16 mouse cellular contexts compared by ENCODE assay signal in the genomic region with DNA sequence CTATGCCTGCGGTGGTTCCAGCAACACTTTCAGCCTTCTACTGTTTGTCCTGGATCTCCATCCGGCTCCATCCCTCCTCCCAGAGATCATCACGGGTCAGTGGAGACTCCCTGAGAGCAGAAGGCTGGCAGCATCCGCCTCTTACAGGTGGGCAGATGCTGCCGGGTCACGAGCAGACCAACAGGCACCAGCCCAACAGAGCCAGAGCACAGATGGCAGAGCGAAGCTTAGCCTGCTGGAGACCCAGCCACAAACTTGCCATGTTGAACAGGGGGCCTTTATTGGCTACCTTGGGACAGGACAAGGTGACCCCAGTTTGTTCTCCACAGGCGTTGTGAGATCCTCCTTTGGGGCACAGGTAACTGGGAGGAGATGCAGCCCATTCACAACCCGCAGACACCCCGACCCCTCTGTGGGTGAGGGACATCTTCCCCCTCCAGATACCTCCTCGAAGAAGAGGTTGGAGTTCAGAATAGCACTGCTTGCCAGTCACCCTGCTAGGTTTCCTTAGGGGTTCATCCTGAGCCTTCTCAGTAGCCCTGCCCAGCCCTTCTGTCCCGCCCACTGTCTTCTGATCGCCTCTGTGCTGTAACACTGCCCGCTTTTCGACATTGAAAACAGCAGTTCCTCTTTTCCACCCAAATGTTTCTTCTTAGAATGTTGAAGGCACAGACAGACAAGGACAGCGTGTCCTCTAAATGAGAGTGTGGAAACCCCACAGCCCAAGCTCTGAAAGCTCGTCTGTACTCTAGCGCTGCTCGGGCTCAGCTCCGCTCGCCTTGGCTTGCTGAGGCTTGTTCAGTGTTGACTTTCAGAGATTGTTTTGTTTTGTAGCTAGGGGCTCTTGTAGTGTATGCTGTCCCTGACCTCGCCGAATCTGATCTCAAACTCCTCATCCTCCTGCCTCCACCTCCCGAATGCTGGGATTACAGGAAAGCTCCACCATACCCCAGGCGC. TPM values are rescaled to one million over a fixed set of nuclear protein-coding genes. Genes with fewer than 3 reads are reported as not detected.
DNase-seq lines count a peak whose midpoint lies in the region; ATAC-seq and TF ChIP-seq lines count a peak whose summit lies in the region.
"Had no signal": no experiment of that assay in that cellular context is flagged by ENCODE, and none has a peak within 500 bp of the region (broad histone marks: within the 10 kb centered on the region; RNA-seq: fewer than 3 reads in every experiment).

No protein-coding gene starts in this region.

- no peak overlapping the region for H3K9ac ChIP-seq in liver, postnatal 0 days (replicated peaks)
- H3K9ac ChIP-seq: forebrain, embryonic 15.5 days had no signal

- peaks cover 33% of the 10 kb centered on the region for H3K36me3 ChIP-seq in liver, postnatal 0 days (replicated peaks; ENCODE audit: insufficient read depth, low read length)

- ATAC-seq in liver, postnatal 0 days: peak; percentile 58
- ATAC-seq in megakaryocyte, adult 5-6 weeks (ENCODE audit: poor library complexity, severe bottlenecking): peak; percentile 96
- ATAC-seq: forebrain, embryonic 15.5 days; Patski had no signal

- TF ChIP-seq CTCF in liver, postnatal 0 days (IDR thresholded peaks at IDR 0.05; ENCODE audit: low read depth): no peak

- peak; percentile 79 for DNase-seq in cerebellum, adult 11-12 months
- DNase-seq in cerebellum, adult 9-10 months: no peak
- DNase-seq in liver, postnatal 0 days: peak; percentile 52
- DNase-seq in liver: no peak
- peak; percentile 85 to 87 for DNase-seq in cerebellum, postnatal 10 days
- DNase-seq in layer of hippocampus, postnatal 14 days (ENCODE audit: low spot score in 2 of 2): no peak
- no peak for DNase-seq in neural tube, embryonic 10.5 days (ENCODE audit: extremely low spot score, low spot score)
- DNase-seq: adrenal gland, postnatal 36 days; gastrocnemius, postnatal 36 days; kidney, postnatal 36 days had no signal

- peak overlapping the region; percentile 66 for H3K27ac ChIP-seq in liver, postnatal 0 days (ENCODE audit: low read depth)
- H3K27ac ChIP-seq: embryonic facial prominence, embryonic 13.5 days; forebrain, embryonic 15.5 days had no signal

- TF ChIP-seq EP300 in liver, postnatal 0 days (IDR thresholded peaks at IDR 0.05; ENCODE audit: low read depth): no peak

- H3K4me2 ChIP-seq in liver, postnatal 0 days (ENCODE audit: low read depth, low read length): no peak overlapping the region
- H3K4me2 ChIP-seq: embryonic facial prominence, embryonic 13.5 days; forebrain, embryonic 15.5 days had no signal

- H3K27me3 ChIP-seq in liver, postnatal 0 days (ENCODE audit: insufficient read depth, low read length): no peaks in the 10 kb centered on the region
- H3K27me3 ChIP-seq: embryonic facial prominence, embryonic 13.5 days; forebrain, embryonic 15.5 days; Patski had no signal

- H3K4me1 ChIP-seq in liver, postnatal 0 days (ENCODE audit: insufficient read depth): peaks cover 9% of the 10 kb centered on the region; the same call in 1 of the 2 replicates
- H3K4me1 ChIP-seq: forebrain, embryonic 15.5 days had no signal

- 69% methylated on average over 25 of the region's 25 CpGs for WGBS in liver, postnatal 0 days (ENCODE audit: insufficient replicate concordance)

- H3K4me3 ChIP-seq in liver, postnatal 0 days (ENCODE audit: low read depth, low read length): no peak overlapping the region
- H3K4me3 ChIP-seq: embryonic facial prominence, embryonic 13.5 days; forebrain, embryonic 15.5 days had no signal

- H3K9me3 ChIP-seq in liver, postnatal 0 days (ENCODE audit: low read length): no peaks in the 10 kb centered on the region
- H3K9me3 ChIP-seq: embryonic facial prominence, embryonic 13.5 days; forebrain, embryonic 15.5 days had no signal

RNA-seq across cellular contexts. Expression of a gene that starts 21.4 kb away (rescaled TPM):
- polyA plus RNA-seq in liver, postnatal 0 days (2015; fragmentation: Nextera tagmentation; extraction: Ambion mirVana): 16.5 and 16.7 TPM in 2 replicates
- 16.1 and 17.7 TPM in 2 replicates for total RNA-seq in megakaryocyte, adult 5-6 weeks (2015)
- total RNA-seq in megakaryocyte, adult 5-6 weeks (2017): 23.9 and 36.1 TPM in 2 replicates
- total RNA-seq in layer of hippocampus, postnatal 14 days (2021): 10 to 100 TPM; 19.3 to 19.9 TPM

RNA-seq across cellular contexts. Expression of a gene that starts 21.8 kb away (rescaled TPM):
- 5.7 and 7.1 TPM in 2 replicates for polyA plus RNA-seq in liver, postnatal 0 days (2015; fragmentation: Nextera tagmentation; extraction: Ambion mirVana)
- 23.9 and 25.7 TPM in 2 replicates for total RNA-seq in megakaryocyte, adult 5-6 weeks (2015)
- 6.1 and 8.7 TPM in 2 replicates for total RNA-seq in megakaryocyte, adult 5-6 weeks (2017)
- total RNA-seq in layer of hippocampus, postnatal 14 days (2021): 10 to 100 TPM; 15.0 to 21.2 TPM

RNA-seq across cellular contexts. Expression of a gene that starts 45.9 kb away (rescaled TPM):
- 101 and 115 TPM in 2 replicates for polyA plus RNA-seq in liver, postnatal 0 days (2015; fragmentation: Nextera tagmentation; extraction: Ambion mirVana)
- total RNA-seq in megakaryocyte, adult 5-6 weeks (2015): 77.6 and 92.0 TPM in 2 replicates
- 87.5 and 88.7 TPM in 2 replicates for total RNA-seq in megakaryocyte, adult 5-6 weeks (2017)
- 10 to 100 TPM; 79.3 to 82.2 TPM for total RNA-seq in layer of hippocampus, postnatal 14 days (2021)

RNA-seq across cellular contexts. Expression of a gene that starts 58.0 kb away (rescaled TPM):
- polyA plus RNA-seq in liver, postnatal 0 days (2015; fragmentation: Nextera tagmentation; extraction: Ambion mirVana): 0.04 and 0.09 TPM in 2 replicates
- 0.05 TPM in 1 of 2 replicates, not detected in the other for total RNA-seq in megakaryocyte, adult 5-6 weeks (2015)
- total RNA-seq in megakaryocyte, adult 5-6 weeks (2017): not detected in 2 replicates
- total RNA-seq in layer of hippocampus, postnatal 14 days (2021): 10 to 100 TPM; 41.7 to 47.0 TPM
- total RNA-seq: gastrocnemius, postnatal 36 days; megakaryocyte-erythroid progenitor cell, adult 5-6 weeks had no signal
- polyA plus RNA-seq: embryonic facial prominence, embryonic 13.5 days; intestine, embryonic 14.5 days; Patski had no signal

Comparison
In these comparisons a context has a peak if more than half of its experiments do, and no peak if none do; other contexts are left out.
1. DNase-seq: peak in cerebellum, adult 11-12 months (single experiment), liver, postnatal 0 days (single experiment) and cerebellum, postnatal 10 days (2 of 2); none in cerebellum, adult 9-10 months (single experiment), liver (single experiment), layer of hippocampus, postnatal 14 days (0 of 2) and neural tube, embryonic 10.5 days (single experiment).